Mouse (Mus musculus) kidney, postnatal 4 days (tissue): ENCODE results near the gene C1rl.
A peak's percentile ranks its signal among the peaks of the same experiment; 100 is the strongest.
"Not testable (repeated sequence)": the region's sequence is repeated elsewhere in the genome, so short reads cannot be mapped to it uniquely, and the experiment has no call there.

ENCODE experiments used
- DNase-seq, 2 experiments: peaks; one replicate each; pipeline ENCODE4 v3.0.0; 2021; ENCODE audit warnings: mixed read lengths in 2 of 2

The C1rl gene

DNA sequence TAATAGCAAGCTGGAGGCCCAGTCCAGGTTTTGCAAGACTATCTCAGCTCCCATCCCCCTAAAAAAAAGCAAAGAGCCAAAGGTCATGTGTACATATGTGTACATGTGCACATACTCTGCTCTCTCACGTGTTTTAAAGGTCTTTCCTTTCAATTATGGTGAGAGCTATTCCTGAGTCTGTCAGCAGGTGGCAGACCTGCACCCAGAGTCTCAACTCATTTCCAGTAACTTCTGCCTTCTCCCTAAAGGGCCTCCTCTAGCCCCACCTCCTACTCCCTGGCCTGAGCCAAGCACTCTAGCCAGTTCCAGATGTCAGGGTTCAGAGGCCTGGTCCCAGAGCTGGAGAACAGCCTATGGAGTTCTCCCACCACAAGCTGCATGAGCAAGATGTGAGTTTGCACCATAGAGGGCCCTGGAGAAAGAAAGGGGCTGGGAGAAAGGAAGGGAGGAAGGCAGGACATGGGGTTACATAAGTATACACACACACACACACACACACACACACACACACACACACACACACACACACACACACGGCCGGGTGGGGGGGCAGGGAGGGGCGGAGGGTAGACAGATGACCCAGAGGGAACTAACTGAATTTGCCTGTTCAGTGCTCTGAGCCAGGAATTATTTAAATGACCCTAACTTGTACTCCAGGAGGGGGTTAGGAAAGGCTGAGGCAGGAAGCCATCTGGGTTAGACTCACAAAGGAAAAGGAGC is at the start of gene C1rl:
Gene C1rl, plus strand, starts transcription at position 272 of the 720 bp plus-strand sequence.
- DNase-seq = peak; percentile 85 to 89

DNA sequence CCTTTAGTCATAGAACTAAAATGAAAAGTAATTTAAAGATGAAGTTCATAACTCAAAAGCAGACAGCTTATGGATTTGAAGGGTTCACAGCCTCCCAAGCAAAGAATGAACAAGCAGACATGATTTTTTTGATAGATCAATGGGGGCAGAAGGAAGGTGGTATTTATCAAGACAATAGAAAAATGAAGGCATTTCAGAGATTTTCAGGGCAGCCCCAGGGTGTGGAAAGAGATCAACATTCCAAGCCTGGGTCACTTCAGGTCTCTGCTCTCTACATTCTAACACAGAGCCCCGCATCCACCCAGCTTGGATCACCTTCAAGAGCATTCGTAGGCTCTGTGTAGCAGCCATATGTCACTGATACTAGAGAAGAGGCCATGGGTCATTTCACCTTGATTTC is 49.6 kb upstream of the C1rl start:
- no peak for DNase-seq

DNA sequence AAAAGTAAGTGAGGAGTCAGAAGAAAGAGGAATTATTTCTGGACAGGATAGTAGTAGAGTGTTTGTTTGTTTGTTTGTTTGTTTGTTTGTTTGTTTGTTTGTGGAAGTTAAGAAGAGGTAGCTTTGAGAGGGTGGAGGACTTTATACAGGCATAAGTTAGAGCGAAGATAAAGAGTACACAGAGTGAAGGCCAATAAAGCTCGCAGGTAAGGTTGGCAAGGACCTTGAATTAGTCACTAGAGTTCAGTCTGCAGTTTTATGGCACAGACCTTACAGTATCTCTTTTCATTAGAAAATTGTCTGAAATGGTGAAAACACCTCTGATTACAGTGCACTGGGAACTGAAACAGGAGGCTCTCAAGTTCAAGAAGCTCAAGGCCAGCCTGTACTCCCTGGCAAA is 46.9 kb upstream of the C1rl start:
- DNase-seq = no peak

DNA sequence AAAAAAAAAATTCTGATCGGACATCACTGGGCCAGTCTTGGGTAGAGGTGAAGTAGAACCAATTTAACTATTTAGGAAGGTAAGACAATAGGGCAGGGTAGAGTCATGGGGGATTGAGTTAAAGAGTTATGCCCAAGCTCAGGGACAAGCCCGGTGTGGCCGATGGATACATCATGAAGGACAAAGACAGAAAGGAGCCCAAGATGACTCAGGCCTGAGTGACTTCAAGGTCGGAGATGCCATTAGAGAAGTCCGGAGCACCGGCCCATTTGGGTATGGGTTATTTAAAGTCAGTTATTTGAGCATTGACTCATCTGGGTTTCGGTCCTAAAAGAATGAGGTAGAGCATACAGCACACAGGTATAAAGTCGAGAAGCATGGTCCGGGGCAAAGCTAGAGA is 46.5 kb upstream of the C1rl start:
- DNase-seq = no peak

DNA sequence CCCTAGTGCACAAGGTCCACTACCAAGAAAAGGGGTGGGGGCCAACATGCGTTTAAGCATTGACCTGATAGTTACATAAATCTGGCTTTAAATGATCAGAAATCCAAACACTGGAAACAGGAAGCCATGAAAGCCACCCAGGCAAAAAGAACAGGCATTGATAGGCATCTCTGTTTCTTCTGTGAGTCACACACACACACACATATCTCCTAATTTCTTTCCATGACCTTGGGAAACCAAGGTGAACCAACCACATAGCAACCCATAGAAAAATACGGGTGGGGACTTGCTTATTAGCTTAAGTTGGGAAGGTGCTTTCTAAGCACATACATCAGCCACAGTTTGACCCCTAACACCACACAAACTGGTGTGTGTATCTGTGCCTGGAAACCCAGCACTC is 45.6 kb upstream of the C1rl start:
- no peak for DNase-seq

DNA sequence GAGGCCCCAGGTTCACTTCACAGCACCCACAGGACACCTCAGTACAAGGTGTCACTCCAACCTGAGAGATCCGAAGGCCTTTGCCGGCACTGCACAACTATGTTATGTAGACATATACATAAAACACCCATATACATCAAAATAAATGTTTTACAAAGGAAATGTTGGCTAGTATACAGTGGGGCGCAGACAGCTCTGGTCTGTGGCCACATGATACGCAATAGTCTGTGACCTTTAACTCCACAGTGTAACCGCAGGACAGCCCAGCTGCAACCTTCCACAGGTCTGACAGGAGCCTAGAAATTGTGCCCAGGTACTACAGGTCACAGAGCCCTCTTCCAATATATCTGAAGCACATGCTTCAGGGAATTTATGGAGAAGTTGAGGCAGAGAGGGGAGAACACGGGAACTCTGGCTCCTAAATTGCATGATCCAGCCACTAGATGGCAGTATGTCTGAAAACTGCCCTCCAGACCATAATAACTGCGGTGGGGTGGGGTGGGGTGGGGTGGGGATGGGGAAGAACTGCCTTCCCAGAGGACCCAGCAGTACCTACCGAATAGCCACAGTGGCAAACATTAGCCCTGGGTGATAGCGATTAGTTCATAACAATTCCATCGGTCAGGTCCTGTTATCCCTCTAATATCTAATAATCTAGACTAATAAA is 44.6 kb upstream of the C1rl start:
- no peak for DNase-seq

DNA sequence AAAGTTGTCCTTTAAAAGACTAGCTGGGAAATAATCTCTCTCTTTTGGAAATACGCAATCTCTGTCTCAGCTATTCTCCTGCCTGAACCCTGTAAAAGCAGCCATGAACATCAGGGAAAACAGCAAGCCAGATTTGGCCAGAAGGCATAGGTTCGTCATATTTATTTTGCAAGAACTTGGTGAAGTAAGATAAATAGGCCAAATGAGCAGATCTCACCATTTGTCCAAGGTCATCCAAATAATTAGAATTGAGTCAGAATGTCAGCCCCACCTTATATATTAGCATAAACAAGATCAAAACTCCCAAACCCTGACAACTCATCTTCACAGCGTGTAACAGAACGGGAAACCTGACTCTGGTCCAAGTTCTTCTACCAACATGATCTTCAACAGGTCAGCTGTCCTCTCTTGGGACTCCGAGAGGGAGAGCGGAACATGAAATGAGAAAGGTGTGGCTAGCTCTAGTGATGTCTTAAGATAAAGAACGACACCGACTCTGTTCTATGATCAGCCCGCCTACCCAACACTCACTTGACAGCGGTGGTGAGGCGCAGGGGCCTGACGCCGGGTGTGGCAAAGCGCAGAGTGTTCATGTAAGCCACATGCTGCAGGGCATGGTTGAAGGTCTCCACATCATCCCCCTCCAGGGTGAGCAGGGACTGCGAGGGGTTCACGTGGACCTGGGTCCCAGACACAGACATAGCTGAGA is 43.8 kb upstream of the C1rl start:
- no peak for DNase-seq

DNA sequence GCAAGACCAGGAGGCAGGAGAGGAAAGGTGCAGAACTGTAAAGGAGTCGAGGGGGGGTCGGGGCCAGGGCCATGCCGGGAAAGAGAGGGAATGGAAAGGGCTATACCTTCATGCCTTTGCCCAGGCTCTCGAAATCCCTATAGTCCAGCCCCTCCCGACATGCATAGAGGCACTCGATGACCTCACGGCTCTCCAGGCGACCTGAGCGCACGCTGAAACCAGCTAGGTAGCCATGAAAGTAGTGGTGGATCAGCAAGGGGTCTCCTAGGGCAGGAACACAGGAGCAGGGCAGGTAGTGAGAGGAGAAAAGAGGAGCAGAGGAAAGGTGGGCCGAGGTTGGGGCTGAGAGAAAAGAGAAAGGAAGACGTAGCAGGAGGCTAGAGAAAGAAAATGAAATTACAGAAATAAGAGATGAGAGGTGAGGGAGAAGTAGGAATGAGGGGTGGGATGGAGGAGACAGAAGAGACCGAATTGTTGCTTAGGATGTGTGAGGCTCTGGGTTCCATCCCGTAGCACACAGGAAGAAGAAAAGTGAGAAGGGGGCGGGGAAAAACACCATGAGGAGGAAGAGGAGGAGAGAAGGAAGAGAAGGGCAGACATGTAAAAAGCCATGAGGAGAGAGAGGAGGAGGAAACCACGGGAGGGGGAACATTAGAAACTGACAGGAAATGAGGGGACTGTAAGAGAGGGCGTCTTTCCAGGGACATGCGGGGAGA is 43.1 kb upstream of the C1rl start:
- DNase-seq = no peak

DNA sequence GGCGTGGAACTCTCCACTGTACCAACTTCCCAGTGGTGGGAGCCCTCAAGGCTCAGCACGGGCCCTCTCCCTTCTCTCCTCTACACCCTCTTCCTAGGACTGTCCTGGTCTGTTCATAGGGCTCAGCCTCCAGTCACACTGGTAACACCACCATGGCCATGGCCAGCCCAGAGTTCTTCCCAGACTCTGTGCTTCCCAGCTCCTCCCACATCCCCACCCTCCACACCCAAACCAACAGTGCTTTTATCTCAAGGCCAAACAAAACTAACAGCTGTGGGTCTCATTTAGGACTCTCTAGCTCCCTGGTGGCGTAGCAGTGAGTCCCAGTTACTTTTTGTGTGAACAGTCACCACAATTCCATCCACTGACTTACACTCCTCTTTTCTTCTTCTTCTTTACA is 40.9 kb upstream of the C1rl start:
- no peak for DNase-seq

DNA sequence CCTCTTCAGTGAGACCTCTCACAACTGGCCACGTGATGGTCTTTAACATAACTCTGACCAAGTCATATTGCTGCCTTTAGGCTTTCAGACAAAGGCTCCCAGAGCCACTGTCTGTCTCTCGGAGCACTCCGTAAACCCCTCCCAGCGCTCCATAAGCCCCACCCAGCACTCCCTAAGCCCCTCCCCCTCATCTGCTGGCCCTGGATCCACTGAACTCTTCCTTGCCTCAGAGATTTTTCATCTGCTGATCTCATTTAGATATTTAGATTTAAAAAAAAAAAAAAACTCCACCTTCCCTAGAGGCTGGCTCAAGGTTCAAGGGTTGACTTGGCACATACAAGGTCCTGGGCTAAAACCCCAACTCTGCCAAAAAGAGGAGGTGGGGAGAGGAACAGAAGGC is 39.2 kb upstream of the C1rl start:
- peak; percentile 32 to 58 for DNase-seq

DNA sequence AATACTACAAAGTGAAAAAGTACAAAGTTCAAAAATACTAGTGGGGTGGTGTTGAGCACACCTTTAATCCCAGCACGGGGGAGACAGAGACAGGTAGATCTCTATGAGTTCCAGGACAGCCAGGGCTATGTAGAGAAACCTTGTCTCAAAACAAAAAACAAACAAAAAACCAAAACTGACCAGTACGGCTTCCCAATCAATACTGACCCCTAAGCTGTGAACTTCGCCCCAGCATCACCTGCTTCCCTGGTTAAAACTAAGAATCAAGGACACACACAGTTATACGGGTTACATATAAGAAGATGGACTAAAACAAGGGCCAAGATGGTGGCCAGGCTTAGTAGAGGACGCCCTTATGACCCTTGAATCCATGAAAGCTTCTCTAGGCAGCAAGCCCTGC is 36.7 kb upstream of the C1rl start:
- DNase-seq = no peak

DNA sequence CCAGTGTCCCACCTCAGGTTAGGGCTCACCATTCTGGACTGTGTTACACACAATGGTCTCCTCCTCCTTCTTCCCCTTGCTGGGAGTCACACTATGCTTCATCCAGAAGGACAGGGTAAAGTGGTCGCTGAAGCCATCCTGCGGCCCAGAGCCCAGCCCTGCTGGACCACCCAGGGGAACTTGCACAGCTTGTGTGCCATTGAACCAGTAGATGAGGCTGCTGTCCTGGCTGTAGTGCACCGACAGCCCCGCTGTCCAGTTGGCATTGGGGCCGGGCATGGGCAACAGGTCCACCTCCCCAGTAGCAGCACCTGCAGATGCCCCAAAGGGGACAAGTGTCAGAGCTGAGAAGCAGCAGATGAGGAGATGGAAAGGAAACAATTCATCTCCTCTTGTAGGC is 35.1 kb upstream of the C1rl start:
- no peak for DNase-seq

DNA sequence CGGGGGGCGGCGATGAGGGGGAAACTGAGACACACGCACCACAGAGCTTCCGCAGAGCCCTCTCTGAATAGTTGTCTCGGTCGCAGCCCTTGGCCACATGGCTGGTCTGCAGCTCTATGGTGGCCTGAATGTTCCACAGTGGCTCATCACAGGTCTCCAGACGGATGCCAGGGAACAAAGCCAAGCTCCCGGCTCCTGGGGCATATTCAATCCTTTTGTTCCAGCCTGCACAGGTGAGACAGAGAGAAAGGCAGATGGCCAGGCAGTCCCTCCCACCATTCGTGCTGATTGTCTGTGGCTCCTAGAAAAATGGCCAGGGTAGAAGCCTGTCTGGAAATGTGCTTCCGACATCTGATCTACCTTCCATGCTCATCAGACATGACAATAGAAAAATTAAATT is 34.4 kb upstream of the C1rl start:
- no peak for DNase-seq

DNA sequence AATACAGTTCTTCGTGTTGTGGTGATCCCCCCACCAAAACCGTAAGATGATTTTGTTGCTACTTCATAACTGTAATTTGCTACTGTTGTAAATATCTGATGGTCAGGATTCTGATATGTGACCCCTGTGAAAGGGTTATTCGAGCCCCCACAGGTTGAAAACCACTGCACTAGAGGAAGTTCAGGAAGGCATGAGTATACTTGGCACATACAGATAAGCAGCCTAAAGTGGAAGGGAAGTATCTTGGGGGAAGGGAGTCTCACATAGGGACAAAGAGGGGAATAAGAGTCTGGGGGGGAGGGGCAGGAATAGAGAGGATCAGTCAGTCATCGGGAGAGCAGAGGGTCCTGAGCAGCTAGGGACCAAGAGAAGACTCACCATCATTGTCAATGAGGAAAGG is 33.5 kb upstream of the C1rl start:
- DNase-seq = no peak

DNA sequence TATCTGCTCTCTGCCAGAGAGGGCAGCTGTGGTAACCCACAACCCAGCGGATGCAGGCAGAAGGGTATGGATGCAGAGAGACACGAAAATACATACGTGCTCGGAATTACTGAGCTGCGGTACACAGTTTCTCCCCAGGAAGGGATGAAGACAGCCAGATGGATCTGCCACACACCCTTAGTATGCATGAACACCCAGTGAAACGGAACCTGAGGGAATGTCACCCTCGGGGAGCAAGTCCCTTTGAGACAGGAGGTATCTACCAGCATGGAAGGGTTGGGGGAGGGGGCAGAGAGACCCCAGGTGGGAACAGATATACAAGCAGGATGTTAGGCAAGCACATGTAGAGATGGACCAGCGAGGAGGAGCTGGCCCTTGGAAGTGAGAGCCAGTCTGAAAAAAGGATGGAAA is 29.0 kb upstream of the C1rl start:
- no peak for DNase-seq

DNA sequence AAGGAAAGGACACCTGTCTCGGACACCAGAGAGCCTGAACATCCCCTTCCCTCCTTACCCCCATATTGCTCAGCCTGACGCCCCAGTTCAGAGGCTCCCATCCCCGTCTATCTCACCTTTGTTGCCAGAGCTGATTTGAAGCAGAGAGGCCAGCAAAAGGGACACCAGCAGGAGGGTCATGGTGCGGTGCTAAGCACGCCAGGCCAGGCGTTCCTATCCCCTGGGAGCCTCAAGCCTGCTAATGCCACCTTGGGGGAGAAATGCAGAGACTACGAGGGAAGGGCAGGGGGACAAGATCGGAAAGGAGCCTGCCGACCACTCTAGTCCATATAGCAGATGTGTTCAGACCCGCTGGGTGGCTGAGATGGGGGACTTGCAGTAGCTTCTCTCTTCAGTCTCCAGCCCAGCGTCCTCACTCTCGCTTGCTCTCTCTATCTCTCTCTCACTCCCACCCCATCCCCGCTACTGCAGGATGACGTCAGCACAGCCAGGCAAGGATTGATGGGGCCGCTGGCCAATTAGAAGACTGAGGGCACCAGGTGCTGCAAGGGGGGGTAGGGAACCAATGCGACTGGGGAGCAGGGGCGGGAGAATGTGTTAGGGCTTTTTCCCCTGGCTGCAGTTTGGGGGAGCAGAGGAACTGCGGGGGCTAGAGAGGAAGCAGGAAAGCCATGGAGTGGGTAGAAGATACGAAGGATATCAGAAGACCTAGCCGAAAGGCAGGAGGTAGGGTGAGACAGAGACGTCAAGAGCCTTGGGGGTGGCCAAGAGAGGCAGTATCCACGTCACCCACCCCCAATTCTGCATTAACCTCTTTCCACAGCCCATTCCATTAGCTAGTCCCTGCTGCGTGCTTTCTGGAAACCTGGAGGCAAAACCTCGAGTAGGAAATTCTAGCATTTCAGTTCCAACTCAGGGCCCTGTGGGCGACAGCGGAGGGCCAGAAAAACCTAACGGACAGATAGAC is 28.3 kb upstream of the C1rl start, which contains the start of gene Clstn3:
Gene Clstn3, minus strand, starts transcription at position 490 of the 967 bp plus-strand sequence.
- DNase-seq = peak; percentile 84 to 88

DNA sequence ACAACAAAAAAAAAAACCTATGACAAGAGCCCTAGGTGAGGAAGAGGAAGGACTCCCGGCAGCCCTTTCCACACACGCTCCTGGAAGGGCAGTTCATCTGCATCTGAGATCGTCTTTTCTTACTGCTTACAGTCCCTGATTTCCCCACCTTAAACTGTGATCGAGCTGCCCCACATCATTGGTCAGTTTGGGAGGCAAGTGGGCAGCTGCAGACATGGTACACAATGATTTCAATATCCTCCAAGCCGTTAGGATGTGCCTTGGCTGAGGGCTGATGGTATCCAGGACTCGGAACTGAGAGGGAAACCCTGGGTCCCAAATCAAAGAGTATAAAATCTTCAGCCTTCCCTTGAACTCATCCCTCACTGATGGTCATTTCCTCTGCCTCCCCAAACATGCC is 27.6 kb upstream of the C1rl start:
- DNase-seq = no peak

DNA sequence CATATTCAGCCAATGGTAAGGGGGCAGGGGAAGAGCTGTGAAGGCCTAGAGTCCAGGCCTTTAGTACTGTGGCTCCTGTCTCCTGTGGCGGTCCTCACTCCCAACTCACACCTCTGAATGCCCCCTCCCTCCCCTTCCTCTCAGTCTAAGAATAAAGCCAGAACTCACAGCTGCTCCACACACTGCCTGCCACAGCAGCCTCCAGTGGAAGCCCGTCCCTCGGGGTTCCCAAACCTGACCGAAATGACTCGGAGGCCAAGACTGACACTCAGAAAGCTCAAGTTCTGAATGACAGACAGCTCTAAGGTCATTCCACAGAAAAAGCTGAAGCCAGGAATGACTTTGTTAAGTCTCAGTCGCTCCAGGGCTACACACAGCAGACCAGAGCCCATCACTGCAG is 27.2 kb upstream of the C1rl start:
- DNase-seq = no peak

DNA sequence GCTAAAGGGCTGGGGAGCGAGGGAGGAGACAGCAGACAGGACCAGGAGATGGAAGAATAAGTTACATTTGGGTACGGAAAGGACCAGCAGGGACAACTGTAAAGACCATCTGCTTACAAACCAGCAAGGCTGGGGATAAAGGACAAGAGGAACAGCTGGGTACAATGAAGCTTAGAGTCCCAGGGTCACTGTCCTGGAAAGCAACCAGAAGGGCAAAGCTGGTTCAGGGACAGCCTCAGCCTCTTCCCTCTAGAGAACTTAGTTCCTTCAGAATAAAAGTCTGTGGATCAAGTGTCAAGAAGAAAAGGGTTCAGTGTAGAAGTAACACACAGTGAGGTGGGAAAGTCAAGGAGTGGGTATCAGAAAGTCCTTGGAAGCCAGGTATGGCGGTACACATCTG is 21.8 kb upstream of the C1rl start:
- no peak for DNase-seq

DNA sequence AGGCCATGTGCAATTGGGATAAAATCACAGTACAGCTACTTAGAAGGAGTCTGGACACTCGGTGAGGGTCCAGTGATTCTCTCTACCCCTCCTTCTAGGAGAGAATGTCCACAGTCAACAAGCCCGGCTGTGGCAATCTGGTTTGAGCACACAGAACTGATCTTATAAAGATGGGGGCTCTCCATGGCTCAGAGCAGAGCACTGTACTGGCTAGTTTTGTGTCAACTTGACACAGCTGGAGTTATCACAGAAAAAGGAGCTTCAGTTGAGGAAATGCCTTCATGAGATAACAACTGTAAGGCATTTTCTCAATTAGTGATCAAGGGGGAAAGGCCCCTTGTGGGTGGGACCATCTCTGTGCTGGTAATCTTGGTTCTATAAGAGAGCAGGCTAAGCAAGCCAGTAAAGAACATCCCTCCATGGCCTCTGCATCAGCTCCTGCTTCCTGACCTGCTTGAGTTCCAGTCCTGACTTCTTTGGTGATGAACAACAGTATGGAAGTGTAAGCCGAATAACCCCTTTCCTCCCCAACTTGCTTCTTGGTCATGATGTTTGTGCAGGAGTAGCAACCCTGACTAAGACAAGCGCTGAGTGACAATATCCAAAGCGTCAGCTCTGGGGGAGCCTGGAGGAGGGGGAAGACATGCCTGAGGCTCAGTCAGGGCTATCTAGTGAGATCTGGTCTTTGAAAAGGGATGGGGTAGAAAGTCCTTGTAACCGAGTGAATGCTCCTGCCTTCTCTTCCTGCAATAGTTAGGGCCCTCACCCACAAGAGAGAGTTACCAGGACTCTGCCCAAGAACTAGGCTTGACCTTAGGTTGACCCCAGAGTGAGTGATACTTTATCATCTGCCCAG is 20.9 kb upstream of the C1rl start:
- DNase-seq = not testable (repeated sequence)

DNA sequence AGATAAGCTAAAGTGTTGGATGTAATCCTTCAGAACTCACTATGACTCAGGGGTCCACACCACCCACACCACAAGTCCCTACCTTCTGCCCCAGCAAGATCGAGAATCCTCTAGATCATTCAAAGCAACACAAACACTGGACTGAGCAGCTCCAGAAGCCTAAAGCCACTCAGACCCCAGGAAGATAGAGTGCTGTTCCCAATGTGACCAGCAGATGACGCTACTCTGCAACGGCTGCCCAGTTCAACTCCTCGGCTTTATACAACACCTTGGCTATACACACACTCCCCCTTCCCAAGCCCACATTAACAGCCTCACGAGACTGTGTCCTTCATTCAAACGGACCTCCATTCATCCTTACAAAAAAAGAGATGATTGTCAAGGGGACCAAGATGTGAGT is 20.1 kb upstream of the C1rl start:
- peak; percentile 80 for DNase-seq
